In the genomic region with DNA sequence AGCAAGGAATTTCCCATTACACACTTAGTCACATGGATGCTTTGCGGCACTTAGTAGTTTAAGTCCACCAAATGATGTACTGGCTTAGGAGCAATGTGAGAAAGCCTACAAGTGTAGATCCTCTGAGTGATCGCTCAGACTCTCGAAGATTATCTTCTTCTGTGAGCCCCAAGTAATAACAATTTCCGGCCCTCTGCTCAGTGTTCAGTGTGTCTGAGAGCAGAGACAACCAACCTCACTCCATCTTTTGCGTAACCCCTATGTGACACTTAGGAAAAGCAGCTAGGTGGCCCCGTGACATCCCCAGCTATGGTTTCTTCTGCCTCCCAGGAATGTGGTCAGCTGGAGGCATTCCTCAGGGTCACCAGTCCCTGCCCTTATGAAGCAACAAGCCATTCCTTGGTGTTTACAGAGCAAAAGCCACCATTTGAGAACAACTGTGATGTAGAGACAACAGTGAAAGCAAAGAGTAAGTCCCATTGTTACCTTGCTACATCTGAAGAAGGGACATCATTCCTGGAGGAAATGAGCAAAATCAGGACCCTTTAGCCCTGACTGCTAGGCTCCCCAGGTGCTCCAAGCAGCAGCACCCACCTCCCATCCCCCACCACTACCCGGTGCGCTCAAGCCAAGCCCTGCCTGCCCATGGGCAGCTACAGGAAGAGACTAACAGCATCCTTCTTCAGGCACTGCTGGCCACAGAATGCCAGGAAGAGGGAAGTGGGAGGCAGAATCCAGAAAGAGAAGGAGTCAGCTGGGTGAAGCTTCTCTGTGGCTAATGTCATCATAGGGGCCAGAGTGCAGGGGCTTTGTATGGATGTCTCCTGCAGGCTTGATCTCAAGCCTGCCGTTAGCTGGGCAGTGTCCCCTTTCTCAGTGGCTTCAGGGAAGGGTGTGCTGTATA, we compare ENCODE assay signal across 11 mouse cellular contexts. TPM values are rescaled to one million over a fixed set of nuclear protein-coding genes. Genes with fewer than 3 reads are reported as not detected.
"Had no signal": no experiment of that assay in that cellular context is flagged by ENCODE, and none has a peak within 500 bp of the region (broad histone marks: within the 10 kb centered on the region; RNA-seq: fewer than 3 reads in every experiment).

No protein-coding gene starts in this region.

- H3K27me3 ChIP-seq: intestine, embryonic 15.5 days; limb, embryonic 15.5 days; liver, embryonic 12.5 days; midbrain, embryonic 13.5 days; neural tube, embryonic 15.5 days had no signal

- DNase-seq: lung, embryonic 14.5 days; right cerebral cortex, adult 18-20 months; right cerebral cortex, postnatal 25 days; thymus, postnatal 36 days had no signal

- H3K4me2 ChIP-seq: intestine, embryonic 15.5 days; limb, embryonic 15.5 days; liver, embryonic 12.5 days; lung, embryonic 14.5 days; midbrain, embryonic 13.5 days; neural tube, embryonic 15.5 days had no signal

- H3K9me3 ChIP-seq: intestine, embryonic 15.5 days; limb, embryonic 15.5 days; liver, embryonic 12.5 days; midbrain, embryonic 13.5 days; neural tube, embryonic 15.5 days had no signal

- ATAC-seq: intestine, embryonic 15.5 days; liver, embryonic 12.5 days; midbrain, embryonic 13.5 days had no signal

- H3K4me3 ChIP-seq: intestine, embryonic 15.5 days; limb, embryonic 15.5 days; liver, embryonic 12.5 days; midbrain, embryonic 13.5 days; myocyte; neural tube, embryonic 15.5 days had no signal

- H3K27ac ChIP-seq: intestine, embryonic 15.5 days; limb, embryonic 15.5 days; liver, embryonic 12.5 days; midbrain, embryonic 13.5 days; neural tube, embryonic 15.5 days had no signal

- H3K4me1 ChIP-seq: intestine, embryonic 15.5 days; limb, embryonic 15.5 days; liver, embryonic 12.5 days; midbrain, embryonic 13.5 days; neural tube, embryonic 15.5 days had no signal

- H3K36me3 ChIP-seq: intestine, embryonic 15.5 days; limb, embryonic 15.5 days; liver, embryonic 12.5 days; midbrain, embryonic 13.5 days; neural tube, embryonic 15.5 days had no signal

- H3K9ac ChIP-seq: intestine, embryonic 15.5 days; limb, embryonic 15.5 days; liver, embryonic 12.5 days; lung, embryonic 14.5 days; midbrain, embryonic 13.5 days; neural tube, embryonic 15.5 days had no signal

RNA-seq across cellular contexts. Expression of a gene that starts 37.2 kb away (rescaled TPM):
- total RNA-seq: megakaryocyte-erythroid progenitor cell, adult 5-6 weeks had no signal
